In genomic region chr11:107017339-107017886, GRCm38 (mm10) we compare ENCODE assay signal across 11 mouse cellular contexts. TPM values are rescaled to one million over a fixed set of nuclear protein-coding genes. Genes with fewer than 3 reads are reported as not detected.
"Had no signal": no experiment of that assay in that cellular context is flagged by ENCODE, and none has a peak within 500 bp of the region (broad histone marks: within the 10 kb centered on the region; RNA-seq: fewer than 3 reads in every experiment).

No protein-coding gene starts in this region.

- H3K4me1 ChIP-seq: limb, embryonic 13.5 days; midbrain, embryonic 15.5 days; neural tube, embryonic 12.5 days had no signal

- H3K4me2 ChIP-seq: limb, embryonic 13.5 days; liver, embryonic 13.5 days; lung, embryonic 14.5 days; midbrain, embryonic 15.5 days; neural tube, embryonic 12.5 days had no signal

- H3K9ac ChIP-seq: limb, embryonic 13.5 days; liver, embryonic 13.5 days; lung, embryonic 14.5 days; midbrain, embryonic 15.5 days; neural tube, embryonic 12.5 days had no signal

- ATAC-seq: midbrain, embryonic 15.5 days had no signal

- H3K4me3 ChIP-seq: limb, embryonic 13.5 days; liver, embryonic 13.5 days; midbrain, embryonic 10.5 days; midbrain, embryonic 15.5 days; neural tube, embryonic 12.5 days had no signal

- H3K27me3 ChIP-seq: limb, embryonic 13.5 days; midbrain, embryonic 15.5 days; neural tube, embryonic 12.5 days had no signal

- H3K9me3 ChIP-seq: limb, embryonic 13.5 days; midbrain, embryonic 10.5 days; midbrain, embryonic 15.5 days; neural tube, embryonic 12.5 days had no signal

- H3K36me3 ChIP-seq: limb, embryonic 13.5 days; liver, embryonic 13.5 days; midbrain, embryonic 10.5 days; midbrain, embryonic 15.5 days; neural tube, embryonic 12.5 days had no signal

- DNase-seq: left cerebral cortex, postnatal 4 days; liver, embryonic 13.5 days; lung, postnatal 4 days; spleen, adult 18-20 months; thymus, postnatal 36 days had no signal

- H3K27ac ChIP-seq: limb, embryonic 13.5 days; liver, embryonic 13.5 days; midbrain, embryonic 10.5 days; midbrain, embryonic 15.5 days; neural tube, embryonic 12.5 days had no signal

RNA-seq across cellular contexts. Expression of gene 1810010H24Rik, which starts 8.1 kb away (rescaled TPM):
- total RNA-seq: monocyte, adult 5-6 weeks had no signal
